Mouse (Mus musculus) liver, postnatal 0 days (tissue): ENCODE results near the gene Rcan1. TPM values are rescaled to one million over a fixed set of nuclear protein-coding genes. Genes with fewer than 3 reads are reported as not detected.

Experiments
- ATAC-seq: fragments of 200-750 bp; cut with Nextera tagmentation; 2 replicates; pipeline ENCODE4 v1.8.0; 2017; ENCODE audit warnings: mild to moderate bottlenecking, moderate library complexity
- DNase-seq: peaks from one replicate; pipeline ENCODE4 v3.0.0-alpha.2; 2016
- H3K27ac ChIP-seq: fragments of 300-500 bp; sonication (generic); 2 replicates; pipeline ENCODE4 v1.5.1; 2014; ENCODE audit warnings: antibody characterized with exemption, moderate library complexity, mild to moderate bottlenecking, low read depth
- H3K27me3 ChIP-seq: fragments of 300-500 bp; sonication (generic); 2 replicates; pipeline ENCODE4 v1.6.1; 2014; ENCODE audit warnings: low read length, control low read depth, mixed read lengths; ENCODE audit not compliant: insufficient read depth
- H3K36me3 ChIP-seq: fragments of 300-500 bp; sonication (generic); replicated peaks from 2 replicates; pipeline ENCODE4 v1.6.1; 2014; ENCODE audit warnings: mild to moderate bottlenecking, control low read depth, low read length, moderate library complexity, mixed read lengths; ENCODE audit not compliant: insufficient read depth
- H3K4me1 ChIP-seq: fragments of 300-500 bp; sonication (generic); 2 replicates; pipeline ENCODE4 v1.6.1; 2014; ENCODE audit warnings: antibody characterized with exemption, mild to moderate bottlenecking, control low read depth; ENCODE audit not compliant: insufficient read depth
- H3K4me2 ChIP-seq: fragments of 300-500 bp; sonication (generic); 2 replicates; pipeline ENCODE4 v1.6.1; 2014; ENCODE audit warnings: low read depth, mild to moderate bottlenecking, low read length, moderate library complexity, mixed read lengths
- H3K4me3 ChIP-seq: fragments of 300-500 bp; sonication (generic); 2 replicates; pipeline ENCODE4 v1.5.1; 2014; ENCODE audit warnings: low read depth, low read length
- H3K9ac ChIP-seq: fragments of 300-500 bp; sonication (generic); replicated peaks from 2 replicates; pipeline ENCODE4 v1.6.1; 2014; ENCODE audit warnings: mild to moderate bottlenecking, moderate library complexity
- H3K9me3 ChIP-seq: fragments of 300-500 bp; sonication (generic); 2 replicates; pipeline ENCODE4 v1.6.1; 2016; ENCODE audit warnings: mild to moderate bottlenecking, control low read depth, low read length, mixed read lengths
- CTCF ChIP-seq: sonication (generic); IDR thresholded peaks from 2 replicates; pipeline ENCODE4 v1.5.1; 2016; ENCODE audit warnings: antibody characterized with exemption, low read depth
- EP300 ChIP-seq: IDR thresholded peaks from 2 replicates; pipeline ENCODE4 v1.6.1; 2016; ENCODE audit warnings: antibody characterized with exemption, low read depth, mild to moderate bottlenecking
- WGBS: fragments of 180-500 bp; shearing (Covaris S2); extraction: QIAGEN DNeasy Blood & Tissue Kit; methylation state at CpG from one replicate; pipeline ENCODE4 v1.1.7; 2014; ENCODE audit not compliant: insufficient replicate concordance; 5-methylcytosine and 5-hydroxymethylcytosine counted together
- polyA plus RNA-seq: library from polyadenylated mRNA; unstranded; fragments of >200 nt; fragmentation: Nextera tagmentation; extraction: Ambion mirVana; gene quantifications from 2 replicates; pipeline ENCODE4 v1.2.1, GENCODE M21; 2015

Gene Rcan1
- polyA plus RNA-seq, 1 experiment from 2014 or later, result 12.0 TPM

- no peak overlapping the region for H3K9ac ChIP-seq
- H3K27me3 ChIP-seq, result no peaks in the 10 kb centered on the region; the same call in 1 of the 2 replicates
- H3K4me1 ChIP-seq, result no peaks in the 10 kb centered on the region
- WGBS, result 67% methylated on average over 9 of the region's 9 CpGs
- H3K4me3 ChIP-seq, result no peak overlapping the region
- no peak overlapping the region for H3K4me2 ChIP-seq
- TF ChIP-seq CTCF (no peak), EP300 (no peak)
- DNase-seq, result no peak
- H3K27ac ChIP-seq, result no peak overlapping the region
- no peak for ATAC-seq
- H3K9me3 ChIP-seq, result no peaks in the 10 kb centered on the region
- no peaks in the 10 kb centered on the region for H3K36me3 ChIP-seq
Observed at GRCm38 (mm10) chr16:92357023-92357422, 113.6 kb downstream of the Rcan1 start.

GRCm38 (mm10) chr16:92355982-92356381 is 114.7 kb downstream of the Rcan1 start:
- no peak for TF ChIP-seq CTCF
- TF ChIP-seq EP300, result no peak
- H3K4me1 ChIP-seq, result no peaks in the 10 kb centered on the region
- H3K27me3 ChIP-seq, result no peaks in the 10 kb centered on the region; the same call in 1 of the 2 replicates
- no peak overlapping the region for H3K4me3 ChIP-seq
- no peaks in the 10 kb centered on the region for H3K9me3 ChIP-seq
- no peaks in the 10 kb centered on the region for H3K36me3 ChIP-seq
- ATAC-seq, result no peak
- no peak overlapping the region for H3K4me2 ChIP-seq
- DNase-seq, result no peak
- H3K27ac ChIP-seq, result no peak overlapping the region
- no peak overlapping the region for H3K9ac ChIP-seq
- 58% methylated on average over 11 of the region's 11 CpGs for WGBS

- Histone ChIP-seq H3K9ac (no peak overlapping the region), H3K27me3 (no peaks in the 10 kb centered on the region; the same call in 1 of the 2 replicates), H3K4me3 (no peak overlapping the region), H3K27ac (no peak overlapping the region), H3K9me3 (no peaks in the 10 kb centered on the region), H3K4me1 (no peaks in the 10 kb centered on the region), H3K36me3 (no peaks in the 10 kb centered on the region), H3K4me2 (no peak overlapping the region)
- 44% methylated on average over 5 of the region's 5 CpGs for WGBS
- no peak for ATAC-seq
- TF ChIP-seq CTCF, result no peak
- TF ChIP-seq EP300, result no peak
- no peak for DNase-seq
Observed at GRCm38 (mm10) chr16:92355366-92355765, 115.3 kb downstream of the Rcan1 start.

GRCm38 (mm10) chr16:92353897-92354296 is 116.8 kb downstream of the Rcan1 start:
- no peak for TF ChIP-seq CTCF
- Histone ChIP-seq H3K4me1 (no peaks in the 10 kb centered on the region), H3K27me3 (no peaks in the 10 kb centered on the region; the same call in 1 of the 2 replicates), H3K4me2 (no peak overlapping the region), H3K9me3 (no peaks in the 10 kb centered on the region), H3K27ac (no peak overlapping the region), H3K36me3 (no peaks in the 10 kb centered on the region), H3K9ac (no peak overlapping the region), H3K4me3 (no peak overlapping the region)
- DNase-seq (no peak), ATAC-seq (no peak)
- 62% methylated on average over 2 of the region's 2 CpGs for WGBS

GRCm38 (mm10) chr16:92353295-92353694 is 117.4 kb downstream of the Rcan1 start:
- DNase-seq (no peak), ATAC-seq (no peak)
- no peak overlapping the region for H3K4me3 ChIP-seq
- no peaks in the 10 kb centered on the region; the same call in 1 of the 2 replicates for H3K27me3 ChIP-seq
- no peak for TF ChIP-seq CTCF
- TF ChIP-seq EP300, result no peak
- H3K4me2 ChIP-seq, result no peak overlapping the region
- no peak overlapping the region for H3K27ac ChIP-seq
- H3K4me1 ChIP-seq, result no peaks in the 10 kb centered on the region
- no peaks in the 10 kb centered on the region for H3K9me3 ChIP-seq
- WGBS, result 77% methylated on average over 12 of the region's 12 CpGs
- no peak overlapping the region for H3K9ac ChIP-seq
- H3K36me3 ChIP-seq, result no peaks in the 10 kb centered on the region

- Histone ChIP-seq H3K9me3 (no peaks in the 10 kb centered on the region), H3K27ac (no peak overlapping the region), H3K36me3 (no peaks in the 10 kb centered on the region), H3K27me3 (no peaks in the 10 kb centered on the region), H3K4me2 (no peak overlapping the region), H3K9ac (no peak overlapping the region), H3K4me1 (no peaks in the 10 kb centered on the region), H3K4me3 (no peak overlapping the region)
- DNase-seq (peak; percentile 44), ATAC-seq (0 out of 2 replicates have a peak, but pooled peaks have one; percentile 15)
- TF ChIP-seq EP300 (no peak), CTCF (no peak)
- 69% methylated on average over 12 of the region's 12 CpGs for WGBS
Observed at GRCm38 (mm10) chr16:92348941-92349340, 121.7 kb downstream of the Rcan1 start.

GRCm38 (mm10) chr16:92346297-92346916 is 124.3 kb downstream of the Rcan1 start:
- Histone ChIP-seq H3K4me2 (no peak overlapping the region), H3K9ac (no peak overlapping the region), H3K9me3 (no peaks in the 10 kb centered on the region), H3K27me3 (no peaks in the 10 kb centered on the region), H3K4me1 (no peaks in the 10 kb centered on the region), H3K36me3 (no peaks in the 10 kb centered on the region), H3K4me3 (no peak overlapping the region), H3K27ac (no peak overlapping the region)
- 74% methylated on average over 12 of the region's 13 CpGs for WGBS
- TF ChIP-seq EP300, result no peak
- TF ChIP-seq CTCF, result no peak
- DNase-seq (no peak), ATAC-seq (no peak)
